Mouse (Mus musculus) thymus, adult 2 months (tissue): ENCODE data around the gene Tmem151a.

Experiments used
- CTCF ChIP-seq: fragments of 200-500 bp; IDR thresholded peaks from 2 replicates; pipeline ENCODE4 v1.5.1; 2012; ENCODE audit warnings: mild to moderate bottlenecking, control low read depth, low read length, moderate library complexity, borderline replicate concordance; ENCODE audit not compliant: control insufficient read depth, poor library complexity, insufficient read depth; ENCODE audit errors: extremely low read depth
- POLR2A ChIP-seq: fragments of 200-500 bp; IDR thresholded peaks from 2 replicates; pipeline ENCODE4 v1.6.1; 2012; ENCODE audit warnings: mild to moderate bottlenecking, low read length, control low read depth, moderate library complexity; ENCODE audit not compliant: control insufficient read depth, poor library complexity, insufficient read depth; ENCODE audit errors: extremely low read depth

GRCm38 (mm10) chr19:5108271-5108575, 22.9 kb upstream of the Tmem151a start:
- TF ChIP-seq CTCF (no peak), POLR2A (no peak)
